Mouse (Mus musculus): ENCODE data around the gene Atp5s.

The Atp5s gene

GRCm38 (mm10) chr12:69724711-69725460 is at the start of gene Atp5s, which contains the start of gene L2hgdh:
TSS of gene Atp5s (plus strand) at chr12:69724950.
TSS of gene L2hgdh (minus strand) at chr12:69724873.
- peak; percentile 96 for DNase-seq (ENCODE audit: low spot score)

- DNase-seq (ENCODE audit: low spot score), result no peak
Observed at GRCm38 (mm10) chr12:69676157-69676556, 48.6 kb upstream of the Atp5s start.

GRCm38 (mm10) chr12:69680635-69681565 is 43.9 kb upstream of the Atp5s start:
- DNase-seq (ENCODE audit: low spot score), result peak; percentile 54

DNA sequence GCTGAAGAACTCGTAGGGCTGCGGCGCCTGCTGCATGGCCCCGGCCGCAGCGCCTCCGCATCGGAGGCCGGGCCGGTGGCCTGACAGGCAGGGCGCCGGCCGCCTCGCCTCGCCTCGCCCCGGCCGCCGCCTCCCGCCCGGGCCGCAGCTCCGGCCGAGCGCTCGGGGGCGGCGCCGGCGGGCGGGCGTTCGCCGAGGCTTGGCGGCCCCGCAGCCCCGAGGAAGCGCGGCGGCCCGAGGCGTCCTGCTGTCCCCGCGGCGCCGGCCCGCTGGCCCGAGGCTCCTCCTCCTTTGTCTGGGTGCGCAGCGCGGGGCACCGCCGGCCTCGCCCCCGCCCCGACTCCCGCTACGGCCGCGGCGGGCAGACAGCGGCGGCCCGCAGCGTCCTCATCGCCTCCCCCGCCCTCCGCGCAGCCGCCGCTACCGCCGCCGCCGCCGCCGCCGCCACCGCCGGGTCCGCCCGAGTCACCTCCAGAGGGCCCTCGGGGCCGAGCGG is 43.1 kb upstream of the Atp5s start, which contains the start of gene Sos2:
TSS of gene Sos2 (minus strand) at position 287 of the 496 bp plus-strand sequence.
- DNase-seq (ENCODE audit: low spot score), result peak; percentile 66

GRCm38 (mm10) chr12:69682065-69682787 is 42.5 kb upstream of the Atp5s start:
- DNase-seq (ENCODE audit: low spot score), result peak; percentile 76

DNA sequence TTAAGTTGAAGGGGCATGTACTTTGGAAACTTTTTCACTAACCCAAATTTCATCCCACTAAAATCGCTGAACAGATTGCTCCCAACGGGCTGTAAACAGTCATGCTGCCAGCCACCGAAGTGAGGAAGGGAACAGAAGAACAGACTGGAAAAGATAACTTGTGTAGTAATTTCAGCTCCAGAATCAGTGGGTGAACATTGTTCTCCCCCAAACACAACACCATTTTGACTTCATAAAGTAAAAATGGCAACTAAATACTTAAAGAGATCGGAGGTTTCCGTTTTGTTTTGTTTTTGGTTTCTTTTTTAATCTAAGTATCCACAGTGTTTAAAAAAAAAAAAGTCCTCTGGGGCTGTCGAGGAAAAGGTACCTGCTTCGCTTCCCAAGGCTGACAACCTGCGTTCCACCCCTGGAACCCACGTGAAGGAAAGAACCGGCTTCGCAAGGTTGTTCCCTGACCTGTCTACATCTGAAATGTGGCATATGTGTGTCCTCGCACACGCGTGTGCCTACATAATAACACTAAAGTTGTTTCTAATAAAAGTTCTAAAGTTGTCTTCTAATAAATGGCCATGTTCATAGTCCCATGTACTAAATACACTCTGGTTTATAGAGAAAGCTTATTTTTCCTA is 41.8 kb upstream of the Atp5s start:
- no peak for DNase-seq (ENCODE audit: low spot score)

- peak; percentile 68 for DNase-seq (ENCODE audit: low spot score)
Observed at GRCm38 (mm10) chr12:69683537-69683936, 41.2 kb upstream of the Atp5s start.

- DNase-seq (ENCODE audit: low spot score), result no peak
Observed at GRCm38 (mm10) chr12:69688368-69688767, 36.4 kb upstream of the Atp5s start.

- DNase-seq (ENCODE audit: low spot score), result no peak
Observed at GRCm38 (mm10) chr12:69689094-69689493, 35.7 kb upstream of the Atp5s start.

- DNase-seq (ENCODE audit: low spot score), result no peak
Observed at GRCm38 (mm10) chr12:69690714-69691113, 34.0 kb upstream of the Atp5s start.

- DNase-seq (ENCODE audit: low spot score), result no peak
Observed at GRCm38 (mm10) chr12:69693471-69693870, 31.3 kb upstream of the Atp5s start.

GRCm38 (mm10) chr12:69696746-69697145 is 28.0 kb upstream of the Atp5s start:
- peak; percentile 30 for DNase-seq (ENCODE audit: low spot score)

DNA sequence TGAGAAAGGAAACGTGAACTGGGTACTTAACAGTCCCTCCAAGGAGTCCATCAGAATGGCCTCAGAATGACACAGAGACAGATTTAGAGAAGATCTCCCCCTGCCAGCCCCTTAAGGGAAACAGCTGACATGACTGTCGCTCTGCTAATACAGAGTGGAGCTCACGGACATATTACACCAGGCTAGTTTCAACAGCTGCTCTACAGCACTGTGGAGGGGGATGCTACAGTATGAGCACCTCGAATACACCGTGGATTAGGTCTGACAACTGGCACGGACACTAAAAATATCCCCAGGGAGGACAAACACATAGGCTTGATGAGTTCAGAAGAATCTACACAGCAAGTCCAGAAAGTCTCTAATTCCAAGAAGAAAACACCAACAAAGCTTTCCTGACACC is 26.4 kb upstream of the Atp5s start:
- no peak for DNase-seq (ENCODE audit: low spot score)

GRCm38 (mm10) chr12:69704799-69705458 is 19.8 kb upstream of the Atp5s start:
- no peak for DNase-seq (ENCODE audit: low spot score)

DNA sequence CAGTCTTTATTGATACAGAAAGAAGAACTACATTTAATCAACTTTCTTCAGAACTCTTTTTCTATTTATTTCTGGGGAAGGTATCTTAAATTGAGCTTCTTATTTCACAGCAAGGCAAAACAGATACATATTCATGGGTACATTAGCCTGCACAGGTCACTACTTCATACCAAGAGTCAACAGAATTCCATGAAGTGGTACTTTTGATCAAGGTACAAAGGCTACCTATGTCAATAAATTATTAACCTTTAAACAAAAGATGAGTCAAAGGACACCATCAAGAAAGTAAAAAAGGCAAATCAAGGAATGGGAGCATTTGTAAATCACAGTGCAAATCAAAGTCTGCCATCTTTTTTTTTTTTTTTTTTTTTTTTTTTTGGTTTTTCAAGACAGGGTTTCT is 11.1 kb upstream of the Atp5s start:
- DNase-seq (ENCODE audit: low spot score), result no peak

GRCm38 (mm10) chr12:69722857-69723256 is 1.9 kb upstream of the Atp5s start:
- no peak for DNase-seq (ENCODE audit: low spot score)

GRCm38 (mm10) chr12:69723376-69723775 is 1.4 kb upstream of the Atp5s start:
- DNase-seq (ENCODE audit: low spot score), result no peak

GRCm38 (mm10) chr12:69724018-69724710 is 586 bp upstream of the Atp5s start:
- no peak for DNase-seq (ENCODE audit: low spot score)

- DNase-seq (ENCODE audit: low spot score), result no peak
Observed at GRCm38 (mm10) chr12:69729246-69729645, 4.5 kb downstream of the Atp5s start.

GRCm38 (mm10) chr12:69730306-69730705 is 5.6 kb downstream of the Atp5s start:
- no peak for DNase-seq (ENCODE audit: low spot score)
